Mouse (Mus musculus): ENCODE measurements around the gene Agr2.

Agr2 gene

GRCm38 (mm10) chr12:35992711-35993110 lies at the start of gene Agr2:
Gene Agr2 (plus strand): TSS chr12:35992907.
- DNase-seq = no peak

- DNase-seq = no peak
Observed at GRCm38 (mm10) chr12:35951757-35952156, 41.0 kb upstream of the Agr2 start.

- no peak for DNase-seq
Observed at GRCm38 (mm10) chr12:35957235-35957634, 35.5 kb upstream of the Agr2 start.

GRCm38 (mm10) chr12:35966098-35966767 lies 26.5 kb upstream of the Agr2 start:
- peak; percentile 5 for DNase-seq

- DNase-seq = no peak
Observed at GRCm38 (mm10) chr12:35966768-35967141, 26.0 kb upstream of the Agr2 start.

GRCm38 (mm10) chr12:35975898-35976297 lies 16.8 kb upstream of the Agr2 start:
- no peak for DNase-seq

- no peak for DNase-seq
Observed at GRCm38 (mm10) chr12:35977633-35978246, 15.0 kb upstream of the Agr2 start.

GRCm38 (mm10) chr12:35979625-35980024 lies 13.1 kb upstream of the Agr2 start:
- no peak for DNase-seq

- DNase-seq = peak; percentile 45
Observed at GRCm38 (mm10) chr12:35981732-35982360, 10.9 kb upstream of the Agr2 start.

GRCm38 (mm10) chr12:35983472-35983871 lies 9.2 kb upstream of the Agr2 start:
- DNase-seq = no peak

- DNase-seq = no peak
Observed at GRCm38 (mm10) chr12:35984743-35985142, 8.0 kb upstream of the Agr2 start.

- no peak for DNase-seq
Observed at GRCm38 (mm10) chr12:35993583-35993982, 876 bp downstream of the Agr2 start.

GRCm38 (mm10) chr12:35994098-35994497 lies 1.4 kb downstream of the Agr2 start:
- DNase-seq = no peak

- DNase-seq = no peak
Observed at GRCm38 (mm10) chr12:35995799-35996198, 3.1 kb downstream of the Agr2 start.

GRCm38 (mm10) chr12:36004714-36005113 lies 12.0 kb downstream of the Agr2 start:
- DNase-seq = no peak

GRCm38 (mm10) chr12:36007581-36007980 lies 14.9 kb downstream of the Agr2 start:
- DNase-seq = no peak

GRCm38 (mm10) chr12:36008364-36009047 lies 15.8 kb downstream of the Agr2 start:
- DNase-seq = no peak

- no peak for DNase-seq
Observed at GRCm38 (mm10) chr12:36013216-36013910, 20.7 kb downstream of the Agr2 start.

- DNase-seq = no peak
Observed at GRCm38 (mm10) chr12:36017791-36018190, 25.1 kb downstream of the Agr2 start.

GRCm38 (mm10) chr12:36019572-36019971 lies 26.9 kb downstream of the Agr2 start:
- no peak for DNase-seq

- DNase-seq = no peak
Observed at GRCm38 (mm10) chr12:36020081-36020480, 27.4 kb downstream of the Agr2 start.

- no peak for DNase-seq
Observed at GRCm38 (mm10) chr12:36020710-36021109, 28.0 kb downstream of the Agr2 start.

GRCm38 (mm10) chr12:36026126-36026525 lies 33.4 kb downstream of the Agr2 start:
- no peak for DNase-seq
